Mouse (Mus musculus) right cerebral cortex, postnatal 14 days (tissue): Measurements from ENCODE around the gene B4galt7.
"Not testable (repeated sequence)": the region's sequence is repeated elsewhere in the genome, so short reads cannot be mapped to it uniquely, and the experiment has no call there.

Experiments
- DNase-seq: peaks from one replicate; pipeline ENCODE4 v3.0.0; 2022

The B4galt7 gene

DNA sequence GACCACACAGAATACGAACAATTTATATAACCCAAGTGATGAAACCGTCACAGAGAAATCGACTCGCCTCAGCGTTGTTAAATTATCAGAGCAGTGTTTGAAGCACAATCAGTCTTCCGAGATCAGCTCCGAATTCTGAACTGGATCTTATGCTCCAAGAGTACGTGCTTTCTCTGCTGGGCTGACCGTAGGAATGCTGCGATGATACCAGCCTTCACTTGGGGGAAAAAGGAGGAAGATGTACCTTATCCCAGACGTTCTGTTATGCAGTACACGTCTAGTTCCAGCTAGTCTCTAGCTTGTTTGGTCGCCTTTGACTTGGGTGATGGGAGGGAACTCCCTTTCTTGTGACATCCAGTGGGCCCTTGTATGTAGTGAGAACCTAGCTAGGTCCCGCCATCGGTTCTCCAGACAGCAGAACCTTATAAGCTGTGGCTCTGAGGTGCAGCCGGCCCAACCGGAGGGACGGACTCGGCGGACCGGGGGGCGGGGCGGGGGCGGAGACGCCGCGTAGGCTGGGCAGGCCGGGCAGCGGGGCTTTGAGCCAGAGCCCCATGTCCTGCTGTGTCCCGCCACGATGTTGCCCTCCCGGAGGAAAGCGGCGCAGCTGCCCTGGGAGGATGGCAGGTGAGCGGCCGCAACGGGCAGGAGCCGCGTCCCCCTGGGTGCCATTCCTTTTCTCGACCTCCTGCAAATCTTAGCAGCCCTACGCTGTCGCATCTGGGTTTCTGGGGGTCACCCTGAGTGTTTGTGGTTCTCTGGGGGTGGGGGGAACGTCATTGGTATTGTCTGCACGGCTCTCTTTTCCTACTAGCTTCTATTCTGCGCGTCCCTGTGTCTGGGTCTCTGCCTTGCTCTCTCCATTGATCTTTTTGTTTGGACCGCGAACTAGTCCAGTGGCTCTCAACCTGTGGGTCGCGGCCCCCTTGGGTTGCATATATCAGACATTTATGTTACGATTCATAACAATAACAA, at the start of gene B4galt7:
B4galt7 (plus strand) TSS at position 331 of the 975 bp plus-strand sequence.
- DNase-seq: peak; percentile 83

GRCm38 (mm10) chr13:55555921-55556320, 43.8 kb upstream of the B4galt7 start:
- DNase-seq: no peak

GRCm38 (mm10) chr13:55557499-55557898, 42.2 kb upstream of the B4galt7 start:
- DNase-seq: no peak

DNA sequence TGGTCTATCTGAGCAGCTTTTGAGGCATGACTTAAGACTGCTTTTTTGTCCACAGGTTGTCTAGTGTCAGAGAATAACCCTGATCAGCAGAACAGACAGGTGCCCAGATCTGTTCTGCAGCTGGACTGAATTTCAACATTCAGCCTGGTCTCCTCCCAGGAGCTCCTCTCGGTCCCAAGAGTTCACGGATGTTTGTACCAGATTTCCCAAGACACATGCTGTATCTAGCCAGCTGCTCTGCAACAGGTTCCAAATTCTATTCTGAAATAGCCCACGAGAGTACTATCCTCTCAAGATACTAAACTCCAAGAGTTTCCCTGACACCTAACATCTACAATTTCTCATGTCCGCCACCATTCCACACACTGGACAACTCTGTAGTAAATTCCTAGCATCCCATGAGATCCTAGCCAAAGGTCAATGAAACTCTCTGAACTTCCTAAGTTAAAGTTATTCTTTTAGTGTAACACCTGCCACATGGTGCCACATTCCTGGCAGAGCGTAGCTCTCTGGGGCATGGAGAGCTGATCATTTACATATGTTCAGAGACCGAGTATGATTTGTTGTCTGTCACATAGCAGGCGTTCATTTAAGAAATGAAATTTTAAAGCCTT, 36.3 kb upstream of the B4galt7 start:
- no peak for DNase-seq

- no peak for DNase-seq
These were observed 32.7 kb upstream of the B4galt7 start for GRCm38 (mm10) chr13:55567001-55567400.

DNA sequence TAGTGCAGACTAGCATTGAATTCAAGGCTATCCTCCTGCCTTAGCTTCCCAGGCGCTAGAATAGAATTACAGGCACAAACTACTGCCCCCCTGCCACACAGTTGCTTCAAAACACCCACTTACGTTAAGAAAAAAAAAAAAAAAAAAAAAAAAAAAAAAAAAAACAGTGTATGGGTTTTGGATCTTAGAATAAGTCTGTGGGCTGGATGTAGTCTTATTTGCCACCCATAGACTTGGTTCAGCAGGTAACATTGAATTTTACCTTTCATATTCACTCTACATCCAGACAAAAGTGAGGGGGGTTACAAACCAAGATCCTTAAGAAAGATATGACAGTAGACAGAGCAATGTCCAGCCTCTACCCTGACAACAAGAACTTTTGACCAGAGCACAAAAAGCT, 31.7 kb upstream of the B4galt7 start:
- DNase-seq: no peak

DNA sequence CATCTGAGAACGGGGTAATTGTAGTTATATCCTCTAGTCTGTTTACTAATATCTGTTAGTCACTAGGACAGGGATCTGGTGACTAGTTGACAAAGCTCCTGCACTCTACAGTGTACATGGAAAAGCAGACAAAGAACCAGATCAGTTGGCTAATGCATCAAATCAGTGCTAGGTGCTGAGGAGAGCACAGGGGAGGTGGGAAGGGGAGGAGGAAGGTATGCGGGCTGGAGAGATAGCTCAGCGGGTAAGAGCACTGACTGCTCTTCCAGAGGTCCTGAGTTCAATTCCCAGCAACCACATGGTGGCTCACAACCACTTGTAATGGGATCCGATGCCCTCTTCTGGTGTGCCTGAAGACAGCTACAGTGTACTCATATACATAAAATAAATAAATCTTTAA, 31.2 kb upstream of the B4galt7 start:
- not testable (repeated sequence) for DNase-seq

DNA sequence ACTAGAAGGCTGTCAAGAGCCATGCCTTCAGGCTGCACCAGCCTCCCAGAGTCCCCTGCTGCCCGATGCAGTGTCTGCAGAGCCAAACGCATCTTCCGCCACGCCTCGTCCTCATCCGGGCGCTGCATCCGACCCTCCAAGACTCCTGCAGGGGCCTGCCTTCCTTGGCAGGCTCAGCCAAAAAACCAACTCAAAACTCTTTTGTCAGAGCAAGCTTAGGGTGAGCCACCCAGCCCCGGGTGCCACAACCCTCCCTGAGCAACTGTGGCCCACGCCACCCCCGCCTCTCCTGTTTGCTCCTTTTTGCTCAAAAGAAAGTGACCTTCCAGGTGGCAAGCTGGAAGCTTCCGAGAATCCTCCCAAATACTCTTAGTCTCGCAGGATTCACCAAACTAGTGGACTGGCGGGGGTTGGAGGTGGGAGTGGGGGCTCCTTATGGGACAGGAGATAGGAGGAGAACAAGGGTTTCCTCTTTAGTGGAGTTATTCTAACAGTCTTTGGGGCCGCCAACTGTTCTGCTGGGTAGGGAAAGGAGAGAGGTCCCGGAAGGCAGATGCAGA, 29.9 kb upstream of the B4galt7 start:
- peak; percentile 46 for DNase-seq

DNA sequence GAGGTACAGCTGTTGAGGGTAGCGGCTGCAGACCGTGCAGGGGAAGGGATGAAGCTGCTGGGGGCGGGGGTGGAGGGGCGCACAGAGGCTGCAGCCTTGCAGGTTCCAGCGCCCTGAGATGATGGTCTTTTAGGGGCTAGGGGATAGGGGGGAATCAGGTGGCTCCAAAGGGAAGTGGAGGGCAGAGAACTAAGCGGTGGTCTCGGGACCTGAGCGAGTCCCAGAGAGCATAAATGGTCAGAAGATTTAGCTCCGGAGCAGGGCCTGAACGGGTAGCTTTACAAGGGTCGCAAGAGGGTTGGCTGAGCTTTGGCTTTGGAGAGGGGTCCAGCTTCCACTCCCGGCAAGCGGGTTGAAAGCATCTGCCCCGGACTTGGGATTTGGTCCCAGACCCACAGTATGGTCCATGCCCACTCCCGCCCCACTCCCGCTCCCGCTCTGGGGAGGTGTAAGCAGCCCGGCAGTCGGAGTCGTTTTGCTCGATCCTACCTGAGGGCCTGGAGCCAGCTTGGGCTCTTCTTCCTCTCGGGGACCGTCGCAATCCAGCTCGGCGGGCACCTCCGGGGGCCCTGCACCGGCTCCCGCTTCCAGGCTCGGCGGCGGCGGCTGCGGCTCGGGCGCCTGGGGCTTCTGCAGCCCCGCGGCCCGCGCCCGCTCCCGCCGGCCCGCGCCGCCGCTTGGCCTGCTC, 29.3 kb upstream of the B4galt7 start:
- peak; percentile 31 for DNase-seq

- peak; percentile 94 for DNase-seq
These were observed 28.5 kb upstream of the B4galt7 start, which contains the start of gene Fam193b for GRCm38 (mm10) chr13:55571027-55571751. Gene Fam193b, minus strand, starts transcription at chr13:55571120.

DNA sequence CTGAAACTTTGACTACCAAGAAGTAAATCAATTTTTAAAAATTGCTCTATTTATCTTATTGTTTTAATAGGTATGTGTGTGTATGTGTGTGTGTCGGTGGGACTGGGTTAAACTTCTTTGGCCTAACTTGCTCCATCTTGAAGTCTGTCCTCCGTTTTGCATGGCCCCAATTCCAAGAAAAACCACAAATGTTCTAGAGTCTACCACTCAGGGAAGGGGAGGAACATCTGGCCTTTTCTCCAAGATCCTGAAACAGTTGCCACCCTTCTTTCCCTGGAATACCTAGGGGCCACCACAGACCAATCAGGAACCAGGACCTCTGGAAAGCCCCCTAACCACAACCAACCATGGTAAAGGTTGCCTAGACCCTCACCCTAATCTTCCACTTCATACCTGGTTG, 27.7 kb upstream of the B4galt7 start:
- DNase-seq: no peak

GRCm38 (mm10) chr13:55573432-55573831, 26.3 kb upstream of the B4galt7 start, which contains the start of gene Tmed9:
Gene Tmed9, plus strand, starts transcription at chr13:55573732.
- DNase-seq: no peak

DNA sequence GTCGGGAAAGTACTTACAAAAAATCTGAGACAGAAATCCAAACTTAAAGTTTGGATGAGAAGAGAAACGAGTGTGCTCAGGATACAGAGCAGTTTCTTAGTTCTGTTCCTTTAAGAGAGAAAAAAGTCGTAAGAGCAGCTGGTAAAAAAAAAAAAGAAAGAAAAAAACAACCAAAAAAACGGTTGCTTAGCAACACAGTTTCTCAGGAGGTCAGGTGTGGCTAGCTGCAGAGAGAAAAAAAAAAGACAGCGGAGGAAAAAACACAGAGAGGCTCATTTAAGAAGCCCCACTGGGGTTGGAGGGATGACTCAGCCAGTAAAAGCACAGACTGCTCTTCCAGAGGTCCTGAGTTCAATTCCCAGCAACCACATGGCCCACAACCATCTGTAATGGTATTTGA, 25.4 kb upstream of the B4galt7 start:
- DNase-seq: no peak

DNA sequence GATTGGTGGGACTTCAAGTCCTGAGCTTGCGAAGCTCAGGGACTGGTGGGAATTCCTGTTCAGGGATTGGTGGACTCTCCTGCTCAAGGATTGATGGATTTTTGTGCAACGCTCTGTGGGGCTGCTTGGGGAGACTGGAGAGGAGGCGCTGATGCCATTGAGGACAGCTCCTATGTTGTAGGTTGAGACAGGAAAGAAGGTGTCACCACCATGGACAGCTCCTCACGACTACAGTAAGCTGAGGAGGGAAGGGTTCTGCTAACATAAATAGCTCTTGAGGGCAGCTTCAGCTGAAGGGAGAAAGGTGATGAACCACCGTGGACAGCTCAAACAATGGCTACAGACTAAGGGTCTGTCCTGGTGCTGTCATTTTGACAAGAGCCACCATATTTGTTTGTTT, 23.8 kb upstream of the B4galt7 start:
- DNase-seq: no peak

DNA sequence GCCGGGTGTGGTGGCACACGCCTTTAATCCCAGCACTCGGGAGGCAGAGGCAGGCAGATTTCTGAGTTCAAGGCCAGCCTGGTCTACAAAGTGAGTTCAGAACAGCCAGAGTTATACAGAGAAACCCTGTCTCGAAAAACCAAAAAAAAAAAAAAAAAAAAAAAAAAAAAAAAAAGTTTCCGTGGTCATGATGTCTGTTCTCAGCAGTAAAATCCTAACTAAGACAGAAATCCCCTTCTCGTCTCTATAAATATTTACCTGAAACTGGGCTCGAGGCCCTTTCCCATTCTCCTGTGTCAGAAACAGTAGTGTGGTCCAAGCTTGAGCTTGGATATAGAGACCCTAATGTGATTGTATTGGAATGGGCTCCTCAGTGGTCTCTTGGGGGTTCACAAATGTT, 22.8 kb upstream of the B4galt7 start:
- DNase-seq: not testable (repeated sequence)

DNA sequence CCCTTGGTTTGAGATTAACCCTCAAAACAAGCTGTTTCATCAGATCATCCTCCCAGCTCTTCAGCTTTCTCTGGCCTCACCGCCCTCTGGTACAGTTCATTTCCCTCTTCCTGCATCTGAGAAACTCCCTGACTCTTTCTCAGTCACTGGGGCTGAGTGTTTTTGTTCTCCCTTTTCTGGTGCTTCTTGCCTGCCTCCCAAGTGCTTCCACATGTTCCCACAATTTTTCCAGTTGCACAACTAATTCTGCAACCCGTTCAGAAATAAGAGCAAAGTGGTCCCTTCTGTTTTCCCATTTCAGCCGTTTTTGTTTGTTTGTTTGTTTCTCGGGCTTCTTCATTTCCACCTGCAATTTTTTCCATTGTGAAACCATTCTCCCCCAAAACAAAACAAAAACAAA, 21.6 kb upstream of the B4galt7 start:
- no peak for DNase-seq

GRCm38 (mm10) chr13:55591961-55592490, 7.7 kb upstream of the B4galt7 start:
- no peak for DNase-seq

GRCm38 (mm10) chr13:55592512-55593253, 7.0 kb upstream of the B4galt7 start:
- DNase-seq: peak; percentile 98

DNA sequence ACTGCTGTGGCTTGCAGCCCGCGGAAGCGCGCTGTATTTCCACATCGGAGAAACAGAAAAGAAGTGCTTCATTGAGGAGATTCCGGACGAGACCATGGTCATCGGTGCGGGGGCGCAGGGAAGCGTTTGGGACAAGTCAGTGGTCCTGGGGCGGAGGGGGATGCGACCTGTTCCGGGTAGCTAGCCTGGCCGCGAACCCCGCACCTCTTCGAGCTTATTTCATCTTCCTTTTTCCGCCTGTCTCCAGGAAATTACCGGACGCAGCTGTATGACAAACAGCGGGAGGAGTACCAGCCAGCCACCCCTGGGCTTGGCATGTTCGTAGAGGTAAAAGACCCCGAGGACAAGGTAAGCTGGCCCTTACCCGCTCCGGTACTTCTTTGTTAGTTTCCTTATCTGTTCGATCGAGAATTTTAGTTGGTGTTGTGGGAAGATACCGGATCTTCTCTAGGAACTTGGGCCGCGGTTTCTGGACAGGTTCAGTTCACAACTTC, 6.4 kb upstream of the B4galt7 start:
- DNase-seq: no peak

DNA sequence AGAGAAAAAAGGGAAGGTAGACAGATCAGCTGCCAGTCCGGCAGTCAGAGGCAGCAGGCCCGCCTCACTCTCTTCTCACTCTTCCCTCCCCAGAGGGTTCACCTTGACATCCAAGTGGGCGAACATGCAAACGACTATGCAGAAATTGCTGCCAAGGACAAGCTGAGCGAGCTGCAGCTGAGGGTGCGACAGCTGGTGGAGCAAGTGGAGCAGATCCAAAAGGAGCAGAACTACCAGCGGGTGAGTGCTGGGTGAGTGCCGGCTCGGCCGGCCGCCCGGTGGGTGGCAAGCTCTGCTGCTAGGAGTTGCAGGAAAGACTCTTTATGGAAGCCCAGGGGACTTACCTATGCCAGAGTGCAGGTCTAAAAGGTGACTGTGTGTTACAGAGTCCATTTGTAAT, 4.3 kb upstream of the B4galt7 start:
- DNase-seq: peak; percentile 51

GRCm38 (mm10) chr13:55596802-55597201, 2.9 kb upstream of the B4galt7 start:
- no peak for DNase-seq
